Mouse (Mus musculus) thymus, adult 2 months (tissue): ENCODE data around the gene Gcn1l1.

Experiments used
- CTCF ChIP-seq: fragments of 200-500 bp; IDR thresholded peaks from 2 replicates; pipeline ENCODE4 v1.5.1; 2012; ENCODE audit warnings: mild to moderate bottlenecking, control low read depth, low read length, moderate library complexity, borderline replicate concordance; ENCODE audit not compliant: control insufficient read depth, poor library complexity, insufficient read depth; ENCODE audit errors: extremely low read depth
- POLR2A ChIP-seq: fragments of 200-500 bp; IDR thresholded peaks from 2 replicates; pipeline ENCODE4 v1.6.1; 2012; ENCODE audit warnings: mild to moderate bottlenecking, low read length, control low read depth, moderate library complexity; ENCODE audit not compliant: control insufficient read depth, poor library complexity, insufficient read depth; ENCODE audit errors: extremely low read depth

- no peak for TF ChIP-seq POLR2A
- TF ChIP-seq CTCF: no peak
These were observed 105.4 kb downstream of the Gcn1l1 start for GRCm38 (mm10) chr5:115670406-115670805.
